13 mouse cellular contexts compared by ENCODE assay signal in the genomic region with DNA sequence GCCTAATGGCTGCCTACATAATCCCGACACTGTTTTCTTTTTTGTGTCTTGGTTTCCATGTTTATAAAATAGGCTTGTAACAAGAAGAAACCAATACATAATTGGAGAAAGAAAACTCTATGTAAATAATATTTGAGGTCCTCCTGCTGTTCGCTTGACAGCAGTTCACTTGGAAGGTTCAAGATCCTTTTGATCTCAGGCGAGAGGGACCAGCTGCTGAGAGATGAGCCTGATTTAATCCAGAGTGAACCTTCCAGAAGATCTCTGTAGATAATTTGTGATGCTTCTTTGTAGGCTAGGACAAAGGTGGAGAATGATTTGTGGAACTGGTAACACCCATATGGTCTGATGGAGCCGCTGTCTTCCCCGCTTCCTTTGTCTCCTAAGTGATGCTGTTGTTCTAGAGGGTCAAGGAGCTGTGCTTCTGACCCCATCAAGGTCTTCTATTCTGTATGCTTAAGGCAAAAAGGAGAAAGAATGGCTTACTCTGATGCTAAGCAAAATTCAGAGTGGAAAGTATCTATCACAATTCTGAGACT. TPM values are rescaled to one million over a fixed set of nuclear protein-coding genes. Genes with fewer than 3 reads are reported as not detected.
DNase-seq lines count a peak whose midpoint lies in the region; ATAC-seq and TF ChIP-seq lines count a peak whose summit lies in the region.
"Had no signal": no experiment of that assay in that cellular context is flagged by ENCODE, and none has a peak within 500 bp of the region (broad histone marks: within the 10 kb centered on the region; RNA-seq: fewer than 3 reads in every experiment).

No protein-coding gene starts in this region.

- DNase-seq in heart, postnatal 0 days (ENCODE audit: low spot score), result no peak
- DNase-seq in heart, postnatal 14 days, result no peak
- DNase-seq in lung, postnatal 25 days (ENCODE audit: low spot score), result peak; percentile 53
- no peak for DNase-seq in adrenal gland, adult 2 months
- DNase-seq in frontal cortex, postnatal 10 days (ENCODE audit: low spot score in 2 of 2), result no peak
- DNase-seq: cerebellum, adult 11 months; thymus, postnatal 14 days had no signal

- peaks cover 59% of the 10 kb centered on the region for H3K4me1 ChIP-seq in heart, postnatal 0 days (ENCODE audit: control insufficient read depth, insufficient read depth)
- peaks cover 8% of the 10 kb centered on the region for H3K4me1 ChIP-seq in embryonic fibroblast, embryonic 13.5 days (ENCODE audit: control insufficient read depth, insufficient read depth, low read length)
- H3K4me1 ChIP-seq in intestine, embryonic 16.5 days (ENCODE audit: control insufficient read depth, insufficient read depth, low read length), result peaks cover 29% of the 10 kb centered on the region
- H3K4me1 ChIP-seq: liver, embryonic 15.5 days had no signal

- ATAC-seq in heart, postnatal 0 days (ENCODE audit: insufficient read depth, low read depth), result no peak
- ATAC-seq in intestine, embryonic 16.5 days, result peak; percentile 31; the same call in 1 of the 2 replicates
- ATAC-seq: forebrain, embryonic 16.5 days; midbrain, embryonic 16.5 days had no signal

- no peak overlapping the region for H3K9ac ChIP-seq in heart, postnatal 0 days (replicated peaks; ENCODE audit: low read depth, low read length)
- H3K9ac ChIP-seq in intestine, embryonic 16.5 days (ENCODE audit: low read depth, low read length), result no peak overlapping the region
- H3K9ac ChIP-seq: embryonic facial prominence, embryonic 12.5 days; liver, embryonic 15.5 days had no signal

- H3K27ac ChIP-seq in heart, postnatal 0 days (ENCODE audit: low read depth), result peak overlapping the region; percentile 86
- H3K27ac ChIP-seq in embryonic fibroblast, embryonic 13.5 days (ENCODE audit: insufficient read depth, low read length), result peak overlapping the region; percentile 79
- H3K27ac ChIP-seq in intestine, embryonic 16.5 days (ENCODE audit: low read length), result peak overlapping the region; percentile 76
- H3K27ac ChIP-seq: embryonic facial prominence, embryonic 12.5 days; liver, embryonic 15.5 days had no signal

- intact Hi-C loops in heart, postnatal 14 days (cut with DNase I), result loop anchor here (5.0 kb wide), 1 partner anchor 34 kb away; no protein-coding TSS in a partner anchor

- no peak for TF ChIP-seq EP300 in heart, postnatal 0 days (IDR thresholded peaks at IDR 0.05; ENCODE audit: low read depth)

- H3K36me3 ChIP-seq in heart, postnatal 0 days (replicated peaks; ENCODE audit: control insufficient read depth, insufficient read depth, low read length), result no peaks in the 10 kb centered on the region
- H3K36me3 ChIP-seq in intestine, embryonic 16.5 days (ENCODE audit: control insufficient read depth, insufficient read depth, low read length), result no peaks in the 10 kb centered on the region
- H3K36me3 ChIP-seq: embryonic facial prominence, embryonic 12.5 days; liver, embryonic 15.5 days had no signal

- H3K4me3 ChIP-seq in heart, postnatal 0 days (ENCODE audit: low read depth, low read length), result no peak overlapping the region
- no peak overlapping the region for H3K4me3 ChIP-seq in embryonic fibroblast, embryonic 13.5 days (ENCODE audit: insufficient read depth, low read length)
- H3K4me3 ChIP-seq in intestine, embryonic 16.5 days (ENCODE audit: low read length), result no peak overlapping the region
- H3K4me3 ChIP-seq: embryonic facial prominence, embryonic 12.5 days; liver, embryonic 15.5 days had no signal

- TF ChIP-seq CTCF in heart, postnatal 0 days (IDR thresholded peaks at IDR 0.05; ENCODE audit: low read depth), result no peak
- no peak for TF ChIP-seq CTCF in embryonic fibroblast, embryonic 13.5 days (IDR thresholded peaks at IDR 0.05; ENCODE audit: borderline replicate concordance, insufficient read depth, low read length)

- H3K4me2 ChIP-seq in heart, postnatal 0 days (ENCODE audit: low read depth, low read length), result no peak overlapping the region
- no peak overlapping the region for H3K4me2 ChIP-seq in intestine, embryonic 16.5 days (ENCODE audit: low read depth, low read length)
- H3K4me2 ChIP-seq: embryonic facial prominence, embryonic 12.5 days; liver, embryonic 15.5 days had no signal

- 74% methylated on average over 5 of the region's 5 CpGs for WGBS in heart, postnatal 0 days
- 60% methylated on average over 5 of the region's 5 CpGs for WGBS in intestine, embryonic 16.5 days

- no peaks in the 10 kb centered on the region for H3K9me3 ChIP-seq in heart, postnatal 0 days (replicated peaks; ENCODE audit: control insufficient read depth, low read length)
- no peaks in the 10 kb centered on the region for H3K9me3 ChIP-seq in intestine, embryonic 16.5 days (ENCODE audit: control insufficient read depth, low read length)
- H3K9me3 ChIP-seq: embryonic facial prominence, embryonic 12.5 days; liver, embryonic 15.5 days had no signal

- TF ChIP-seq POLR2A in embryonic fibroblast, embryonic 13.5 days (IDR thresholded peaks at IDR 0.05; ENCODE audit: low read depth, low read length), result no peak

- no peaks in the 10 kb centered on the region for H3K27me3 ChIP-seq in heart, postnatal 0 days (ENCODE audit: control insufficient read depth, insufficient read depth, low read length)
- H3K27me3 ChIP-seq in intestine, embryonic 16.5 days (replicated peaks; ENCODE audit: control insufficient read depth, insufficient read depth, low read length), result no peaks in the 10 kb centered on the region
- H3K27me3 ChIP-seq: embryonic facial prominence, embryonic 12.5 days; liver, embryonic 15.5 days had no signal

RNA-seq across cellular contexts. Expression of a gene that starts 36.0 kb away (rescaled TPM):
- 218 and 225 TPM in 2 replicates for total RNA-seq in heart, postnatal 0 days (2014; rRNA removed; ENCODE audit: low replicate concordance)
- 31.5 and 32.8 TPM in 2 replicates for polyA plus RNA-seq in heart, postnatal 0 days (2015; fragmentation: Nextera tagmentation; extraction: Ambion mirVana)
- 100 to 1,000 TPM; 103 to 126 TPM for total RNA-seq in heart, postnatal 14 days (2021)
- 73.4 and 86.8 TPM in 2 replicates for polyA plus RNA-seq in embryonic fibroblast, embryonic 13.5 days (2011; ENCODE audit: insufficient read length, low read depth, missing spikeins)
- polyA plus RNA-seq in intestine, embryonic 16.5 days (2015; fragmentation: Nextera tagmentation; extraction: Ambion mirVana), result 31.6 and 42.0 TPM in 2 replicates
- total RNA-seq in adrenal gland, adult 2 months (2021), result 10 to 100 TPM; 40.8 to 42.6 TPM
- 2.0 and 4.6 TPM in 2 replicates for polyA plus RNA-seq in adrenal gland, adult 2 months (2012; rRNA removed)
